Mouse (Mus musculus) liver, adult 2 months (tissue): ENCODE data around the gene Garnl3. TPM values are rescaled to one million over a fixed set of nuclear protein-coding genes. Genes with fewer than 3 reads are reported as not detected.

Experiments
- DNase-seq: peaks from one replicate; pipeline ENCODE4 v3.0.0-alpha.2; 2011; ENCODE audit warnings: low read depth, low spot score; ENCODE audit errors: extremely low read depth
- H3K27ac ChIP-seq: fragments of 200-500 bp; replicated peaks from 2 replicates; pipeline ENCODE4 v1.5.1; 2012; ENCODE audit warnings: low read depth, mild to moderate bottlenecking, control low read depth, inconsistent platforms, low read length; ENCODE audit not compliant: insufficient read depth
- H3K27me3 ChIP-seq: fragments of 200-500 bp; 2 replicates; pipeline ENCODE4 v1.6.1; 2012; ENCODE audit warnings: mild to moderate bottlenecking, moderate library complexity, low read length, inconsistent platforms; ENCODE audit not compliant: control insufficient read depth, insufficient read depth
- H3K36me3 ChIP-seq: fragments of 200-500 bp; 2 replicates; pipeline ENCODE4 v1.6.1; 2012; ENCODE audit warnings: low read length, inconsistent platforms; ENCODE audit not compliant: control insufficient read depth, insufficient read depth
- H3K4me1 ChIP-seq: fragments of 200-500 bp; 2 replicates; pipeline ENCODE4 v1.6.1; 2011; ENCODE audit warnings: low read length; ENCODE audit not compliant: control insufficient read depth, insufficient read depth
- H3K4me3 ChIP-seq: fragments of 200-500 bp; 2 replicates; pipeline ENCODE4 v1.5.1; 2011; ENCODE audit warnings: low read depth, mild to moderate bottlenecking, control low read depth, low read length, moderate library complexity; ENCODE audit not compliant: insufficient read depth
- H3K79me2 ChIP-seq: fragments of 200-500 bp; 2 replicates; pipeline ENCODE4 v1.6.1; 2012; ENCODE audit warnings: inconsistent platforms, mild to moderate bottlenecking, low read length, moderate library complexity; ENCODE audit not compliant: control insufficient read depth, insufficient read depth
- H3K9ac ChIP-seq: fragments of 200-500 bp; 2 replicates; pipeline ENCODE4 v1.6.1; 2012; ENCODE audit warnings: low read depth, mild to moderate bottlenecking, control low read depth, inconsistent platforms, low read length
- CTCF ChIP-seq: fragments of 200-500 bp; IDR thresholded peaks from 2 replicates; pipeline ENCODE4 v1.5.1; 2011; ENCODE audit warnings: low read depth, low read length, control low read depth
- POLR2A ChIP-seq: fragments of 200-500 bp; IDR thresholded peaks from 2 replicates; pipeline ENCODE4 v1.6.1; 2011; ENCODE audit warnings: low read length, control low read depth; ENCODE audit not compliant: insufficient read depth; ENCODE audit errors: extremely low read depth
- WGBS: fragments of 180-500 bp; shearing (Covaris S2); methylation state at CpG from one replicate; pipeline ENCODE4 v1.1.7; 2018; 5-methylcytosine and 5-hydroxymethylcytosine counted together
- polyA plus RNA-seq: library from polyadenylated mRNA; depleted of rRNA; stranded (reverse); fragments of >200 nt; gene quantifications from 2 replicates; pipeline ENCODE4 v1.2.3, GENCODE M21; 2012
- total RNA-seq: library from RNA; depleted of rRNA; stranded (reverse); fragments of >200 nt; gene quantifications from 2 replicates; pipeline ENCODE4 v1.2.3, GENCODE M21; 2014

The Garnl3 gene
- total and polyA plus RNA-seq, 2 experiments, result 0.11 to 0.28 TPM

DNA sequence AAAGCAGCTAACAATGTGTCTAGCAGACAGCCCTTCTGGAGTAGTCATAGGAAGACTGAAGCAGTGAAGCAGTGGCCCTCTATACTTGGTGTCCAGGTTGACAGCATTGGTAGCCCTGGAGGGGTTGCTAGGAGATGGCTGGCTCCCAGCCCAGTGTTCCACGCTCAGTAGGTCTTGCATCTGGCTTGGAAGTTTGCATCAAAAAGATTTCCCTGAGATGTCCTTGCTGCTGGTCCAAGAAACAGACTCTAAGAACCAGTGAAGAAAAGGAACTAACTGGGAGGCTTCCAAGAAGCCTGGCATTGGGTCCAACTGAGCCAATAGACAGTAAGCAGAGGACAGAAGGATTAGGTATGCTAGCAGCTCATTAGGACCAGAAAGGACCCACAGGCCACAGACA lies 94.0 kb downstream of the Garnl3 start:
- H3K36me3 ChIP-seq, result no peaks in the 10 kb centered on the region
- 88% methylated on average over 1 of the region's 1 CpGs for WGBS
- TF ChIP-seq POLR2A (no peak), CTCF (no peak)

GRCm38 (mm10) chr2:33035297-33035696 lies 96.2 kb downstream of the Garnl3 start:
- WGBS, result 57% methylated on average over 1 of the region's 1 CpGs
- Histone ChIP-seq H3K4me1 (no peaks in the 10 kb centered on the region), H3K4me3 (no peak overlapping the region), H3K79me2 (no peaks in the 10 kb centered on the region), H3K9ac (no peak overlapping the region), H3K27ac (no peak overlapping the region), H3K27me3 (no peaks in the 10 kb centered on the region), H3K36me3 (no peaks in the 10 kb centered on the region)
- no peak for DNase-seq
- TF ChIP-seq POLR2A (no peak), CTCF (no peak)

More for the DNA sequence above, 94.0 kb downstream of the Garnl3 start:
- DNase-seq, result no peak
- H3K79me2 ChIP-seq, result no peaks in the 10 kb centered on the region
- H3K4me1 ChIP-seq, result no peaks in the 10 kb centered on the region
- no peaks in the 10 kb centered on the region for H3K27me3 ChIP-seq
- H3K4me3 ChIP-seq, result no peak overlapping the region
- H3K27ac ChIP-seq, result no peak overlapping the region
- no peak overlapping the region for H3K9ac ChIP-seq

- DNase-seq, result peak; percentile 18
- 88% methylated on average over 7 of the region's 7 CpGs for WGBS
- no peaks in the 10 kb centered on the region for H3K4me1 ChIP-seq
These were observed 98.2 kb downstream of the Garnl3 start for GRCm38 (mm10) chr2:33033281-33033680.

DNA sequence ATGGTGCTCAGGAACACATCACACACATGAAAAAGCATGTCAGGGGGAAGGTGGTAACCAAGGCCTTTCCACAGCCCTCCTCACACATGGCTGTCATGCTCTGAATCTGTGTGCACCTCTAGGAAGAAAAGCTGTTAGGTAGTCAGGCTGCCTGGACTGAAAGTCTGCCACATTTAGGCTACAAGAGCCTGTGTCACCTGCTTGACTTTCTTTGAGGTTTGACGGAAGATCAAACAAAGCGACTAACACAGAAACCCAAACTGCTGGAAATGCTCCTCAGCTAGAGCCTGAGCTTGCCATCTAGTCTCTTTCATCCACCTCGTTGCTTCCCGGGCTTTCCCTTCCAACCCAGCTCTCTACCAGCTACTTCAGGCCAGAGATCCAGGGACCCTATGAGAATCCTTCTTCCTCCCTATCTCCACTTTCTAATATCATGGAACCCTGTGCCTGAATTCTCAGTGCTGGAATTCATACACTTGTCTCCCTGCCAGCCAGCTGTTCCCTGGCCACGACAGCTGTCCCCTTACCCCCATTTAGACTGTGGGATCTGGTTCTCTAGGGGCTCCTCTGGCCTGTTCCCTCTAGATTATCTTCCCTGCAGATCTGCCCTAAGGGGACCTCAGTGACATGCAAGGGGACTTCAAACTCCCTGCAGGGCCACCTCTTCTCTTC lies 98.9 kb downstream of the Garnl3 start:
- H3K27ac ChIP-seq, result no peak overlapping the region
- no peaks in the 10 kb centered on the region for H3K79me2 ChIP-seq
- no peaks in the 10 kb centered on the region for H3K36me3 ChIP-seq
- 84% methylated on average over 5 of the region's 5 CpGs for WGBS
- DNase-seq, result no peak
- H3K27me3 ChIP-seq, result no peaks in the 10 kb centered on the region
- no peaks in the 10 kb centered on the region for H3K4me1 ChIP-seq
- no peak overlapping the region for H3K4me3 ChIP-seq
- TF ChIP-seq CTCF, result no peak
- TF ChIP-seq POLR2A, result no peak
- H3K9ac ChIP-seq, result no peak overlapping the region

More at GRCm38 (mm10) chr2:33033281-33033680, 98.2 kb downstream of the Garnl3 start:
- H3K79me2 ChIP-seq, result no peaks in the 10 kb centered on the region
- H3K9ac ChIP-seq, result no peak overlapping the region
- no peaks in the 10 kb centered on the region for H3K36me3 ChIP-seq
- H3K4me3 ChIP-seq, result no peak overlapping the region
- TF ChIP-seq CTCF (no peak), POLR2A (no peak)
- no peaks in the 10 kb centered on the region for H3K27me3 ChIP-seq
- no peak overlapping the region for H3K27ac ChIP-seq

- Histone ChIP-seq H3K79me2 (no peaks in the 10 kb centered on the region), H3K36me3 (no peaks in the 10 kb centered on the region), H3K9ac (no peak overlapping the region), H3K4me1 (no peaks in the 10 kb centered on the region), H3K27ac (no peak overlapping the region), H3K27me3 (no peaks in the 10 kb centered on the region), H3K4me3 (no peak overlapping the region)
- DNase-seq, result no peak
- no peak for TF ChIP-seq CTCF
- no peak for TF ChIP-seq POLR2A
- 80% methylated on average over 4 of the region's 4 CpGs for WGBS
These were observed 106.4 kb downstream of the Garnl3 start for GRCm38 (mm10) chr2:33025040-33025439.

GRCm38 (mm10) chr2:33024564-33024963 lies 106.9 kb downstream of the Garnl3 start:
- Histone ChIP-seq H3K36me3 (no peaks in the 10 kb centered on the region), H3K27me3 (no peaks in the 10 kb centered on the region), H3K4me3 (no peak overlapping the region), H3K79me2 (no peaks in the 10 kb centered on the region), H3K4me1 (no peaks in the 10 kb centered on the region), H3K9ac (no peak overlapping the region), H3K27ac (no peak overlapping the region)
- no peak for DNase-seq
- WGBS, result 76% methylated on average over 10 of the region's 10 CpGs
- TF ChIP-seq CTCF (no peak), POLR2A (no peak)
